Mouse (Mus musculus) CD4-positive, CD25-positive, alpha-beta regulatory T cell, adult 9 weeks (primary cell): Measurements from ENCODE around the gene Bank1. TPM values are rescaled to one million over a fixed set of nuclear protein-coding genes. Genes with fewer than 3 reads are reported as not detected.

Experiments used
- polyA plus RNA-seq: library from polyadenylated mRNA; unstranded; fragments of 100-300 nt; shearing (Covaris generic); gene quantifications from one replicate; pipeline ENCODE4 v1.2.1, GENCODE M21; 2017

Bank1 gene
- polyA plus RNA-seq, result 4.4 TPM

GRCm38 (mm10) chr3:136325783-136326182 lies at the start of gene Bank1:
Gene Bank1, minus strand, starts transcription at chr3:136326066.

